Mouse (Mus musculus): ENCODE measurements around the gene Surf4.

Surf4 gene

DNA sequence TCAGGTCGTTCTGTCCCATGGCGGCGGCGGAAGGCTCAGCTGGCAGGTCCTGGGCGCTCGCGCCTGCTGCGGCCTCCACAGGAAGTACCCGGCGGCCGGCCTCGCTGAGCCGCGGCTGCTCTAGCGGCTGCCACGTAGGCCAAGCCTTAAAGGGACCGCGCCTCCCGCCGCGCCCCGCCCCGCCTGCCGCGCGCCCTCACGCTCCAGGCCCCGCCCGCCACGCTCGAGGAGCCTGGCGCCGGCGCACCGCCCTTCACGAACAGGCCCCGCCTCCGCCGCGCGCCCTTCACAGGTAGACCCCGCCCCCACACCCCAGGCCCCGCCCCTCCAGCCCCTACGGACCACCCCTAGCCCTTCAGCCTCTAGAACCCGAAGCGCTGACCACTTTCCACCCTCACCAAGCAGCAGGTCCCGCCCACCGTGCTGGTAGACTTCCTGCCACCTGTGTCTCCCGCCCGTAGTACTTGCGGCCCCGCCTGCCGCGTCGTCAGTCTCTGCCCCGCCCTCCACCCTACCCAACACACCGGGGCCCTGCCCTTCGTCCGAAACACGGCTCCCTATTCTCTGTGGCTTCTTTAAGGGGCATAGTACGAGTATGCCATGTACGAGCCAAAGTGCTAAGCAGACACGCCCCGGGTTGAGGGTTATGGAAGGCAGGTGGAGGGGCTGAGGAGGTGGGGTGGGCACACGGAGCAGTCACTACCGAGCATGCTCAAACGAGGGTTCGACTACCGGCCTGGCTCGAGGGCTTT lies at the start of gene Surf4, which contains the start of gene Stkld1:
Gene Surf4 (minus strand): TSS at position 625 of the 752 bp plus-strand sequence.
Gene Stkld1 (plus strand): TSS at position 744 of the 752 bp plus-strand sequence.
- DNase-seq (ENCODE audit: low spot score): peak; percentile 92

- DNase-seq (ENCODE audit: low spot score): no peak
Observed at GRCm38 (mm10) chr2:26980361-26980760, 46.6 kb upstream of the Surf4 start.

- no peak for DNase-seq (ENCODE audit: low spot score)
Observed at GRCm38 (mm10) chr2:26973960-26974359, 40.2 kb upstream of the Surf4 start.

GRCm38 (mm10) chr2:26973116-26973515 lies 39.4 kb upstream of the Surf4 start, which contains the start of gene Adamts13:
Gene Adamts13, plus strand, starts transcription at chr2:26973416.
- no peak for DNase-seq (ENCODE audit: low spot score)

GRCm38 (mm10) chr2:26967262-26967661 lies 33.5 kb upstream of the Surf4 start:
- DNase-seq (ENCODE audit: low spot score): no peak

DNA sequence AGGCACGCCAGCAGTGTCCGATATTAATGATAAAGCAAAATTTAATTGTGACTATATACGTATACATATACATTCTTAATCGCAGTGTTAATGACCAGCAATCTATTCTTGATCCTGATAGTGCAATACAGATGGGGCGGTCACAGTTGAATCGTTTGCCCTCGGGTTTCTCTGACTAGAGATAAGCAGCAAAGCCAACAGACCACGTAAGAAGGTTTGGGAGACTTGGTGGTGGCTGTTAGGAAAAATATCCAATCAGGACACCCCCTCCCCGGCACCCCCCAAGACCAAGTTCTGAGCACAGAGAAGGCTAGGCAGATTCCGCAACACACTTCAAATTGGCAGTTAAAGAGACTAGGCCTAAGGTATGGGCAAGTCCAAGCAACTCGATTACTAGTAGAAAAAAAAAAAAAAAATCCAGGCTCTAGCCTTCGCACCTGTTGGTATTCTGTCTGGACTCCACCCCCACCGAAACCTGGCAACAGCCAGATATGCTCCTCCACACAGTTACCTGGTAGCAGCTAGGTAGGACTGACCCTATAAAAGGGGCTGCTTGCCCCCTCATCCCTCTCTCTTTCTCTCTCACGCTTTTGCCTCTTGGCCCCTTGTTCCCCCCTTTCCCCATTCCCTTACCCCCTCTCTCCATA lies 31.1 kb upstream of the Surf4 start:
- DNase-seq (ENCODE audit: low spot score): no peak

DNA sequence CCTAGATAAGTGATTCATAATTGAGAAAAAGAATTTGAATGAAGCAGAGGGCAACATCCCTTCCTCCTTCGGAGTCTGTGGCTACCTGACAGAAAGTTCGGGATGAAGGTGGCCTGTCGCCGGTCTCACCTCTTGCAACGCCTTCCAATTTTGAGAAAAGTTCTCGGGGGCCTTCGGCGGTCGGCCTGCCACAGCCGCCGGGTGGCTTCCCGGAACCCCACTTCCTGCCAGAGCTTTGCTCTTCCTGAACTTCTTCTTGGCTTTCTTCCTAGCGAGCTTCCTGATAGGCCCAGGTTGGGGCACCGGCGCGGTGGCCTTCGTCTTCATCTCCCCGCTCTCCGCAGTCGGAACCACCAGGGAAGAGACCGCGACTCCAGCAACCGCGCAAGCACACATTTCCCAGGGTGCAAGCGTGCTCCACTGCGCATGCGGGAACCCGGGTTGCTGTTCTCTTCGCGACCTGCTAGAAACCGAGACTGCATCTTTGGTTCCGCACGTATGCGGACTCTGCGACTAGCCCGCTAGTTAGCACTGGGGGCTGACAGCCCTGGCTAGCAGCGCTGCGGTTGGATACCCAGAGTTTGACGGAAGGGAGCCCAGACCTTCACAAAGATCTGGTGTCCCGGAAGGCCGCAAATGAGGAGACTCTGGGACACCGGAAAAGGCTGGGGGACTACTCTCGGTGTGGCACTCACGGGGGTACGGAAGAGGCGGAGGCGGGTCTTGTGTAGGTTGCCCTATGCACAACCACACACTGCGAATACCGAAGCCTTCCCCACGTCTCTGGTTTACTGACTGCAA lies 30.4 kb upstream of the Surf4 start, which contains the start of gene Rexo4:
Gene Rexo4 (minus strand): TSS at position 464 of the 801 bp plus-strand sequence.
- DNase-seq (ENCODE audit: low spot score): peak; percentile 92

DNA sequence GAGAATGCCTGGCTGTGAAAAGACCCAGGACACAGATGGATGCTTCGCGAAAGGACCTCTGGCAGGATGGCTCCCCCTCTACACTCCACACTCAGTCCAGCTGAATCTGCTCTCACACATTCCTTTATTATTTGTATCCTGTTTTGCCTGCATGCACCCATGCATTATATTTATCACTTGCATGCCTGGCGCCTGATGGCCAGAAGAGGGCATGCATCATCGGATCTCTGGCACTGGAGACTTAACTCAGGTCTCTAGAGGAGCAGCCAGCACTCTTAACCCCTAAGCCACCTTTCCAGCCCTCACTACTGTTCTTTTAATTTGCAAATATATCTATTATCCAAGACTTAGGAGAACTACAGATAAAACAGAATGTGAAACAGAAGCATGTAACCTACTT lies 27.0 kb upstream of the Surf4 start:
- no peak for DNase-seq (ENCODE audit: low spot score)

DNA sequence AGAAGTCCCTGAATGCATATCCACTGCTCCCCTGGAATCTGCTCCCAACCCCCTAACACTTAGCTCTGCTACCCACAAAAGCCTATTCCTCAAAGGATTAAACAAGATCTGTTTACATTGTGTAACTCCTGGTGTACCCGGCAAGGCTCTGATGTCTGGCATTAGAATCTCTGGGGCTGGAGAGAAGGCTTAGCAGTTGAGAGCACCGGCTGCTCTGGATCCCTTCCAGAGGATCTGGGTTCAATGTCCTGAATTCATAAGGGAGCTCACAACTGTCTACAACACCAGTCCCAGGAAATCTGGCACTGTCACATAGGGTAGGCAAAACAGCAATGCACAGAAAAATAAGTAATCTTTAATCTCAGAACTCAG lies 23.7 kb upstream of the Surf4 start:
- DNase-seq (ENCODE audit: low spot score): no peak

GRCm38 (mm10) chr2:26956811-26957487 lies 23.2 kb upstream of the Surf4 start:
- DNase-seq (ENCODE audit: low spot score): no peak

DNA sequence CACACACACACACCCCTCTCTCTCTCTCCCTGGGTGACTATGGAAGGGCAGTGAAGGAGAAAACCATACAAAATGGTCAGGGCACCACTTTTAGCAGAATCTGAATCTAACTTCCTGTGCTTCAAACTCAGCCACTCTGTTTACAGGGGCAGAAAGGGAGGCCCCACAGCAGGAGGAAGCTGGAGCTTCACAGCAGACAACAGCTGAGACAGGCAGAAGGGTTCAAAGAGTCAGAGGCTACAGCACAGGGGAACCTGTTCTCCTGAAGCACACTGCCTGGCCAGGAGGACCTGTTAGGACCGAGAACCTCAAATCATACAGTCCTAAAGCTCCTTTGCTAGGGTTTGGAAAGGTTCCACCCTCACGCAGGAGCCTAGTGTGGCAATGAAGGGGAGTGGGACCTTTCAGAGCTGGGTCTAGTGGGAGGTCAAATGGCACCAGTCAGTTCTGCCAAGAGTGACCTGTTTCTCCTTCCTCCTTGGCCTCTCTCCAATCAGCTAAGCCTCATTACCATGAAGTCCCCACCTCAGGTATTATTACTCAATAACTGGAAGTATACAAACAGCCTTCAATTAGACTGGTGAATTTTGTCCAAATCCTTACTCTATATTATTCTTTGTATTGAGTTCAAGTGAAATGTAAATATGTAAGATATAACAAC lies 21.1 kb upstream of the Surf4 start:
- no peak for DNase-seq (ENCODE audit: low spot score)

DNA sequence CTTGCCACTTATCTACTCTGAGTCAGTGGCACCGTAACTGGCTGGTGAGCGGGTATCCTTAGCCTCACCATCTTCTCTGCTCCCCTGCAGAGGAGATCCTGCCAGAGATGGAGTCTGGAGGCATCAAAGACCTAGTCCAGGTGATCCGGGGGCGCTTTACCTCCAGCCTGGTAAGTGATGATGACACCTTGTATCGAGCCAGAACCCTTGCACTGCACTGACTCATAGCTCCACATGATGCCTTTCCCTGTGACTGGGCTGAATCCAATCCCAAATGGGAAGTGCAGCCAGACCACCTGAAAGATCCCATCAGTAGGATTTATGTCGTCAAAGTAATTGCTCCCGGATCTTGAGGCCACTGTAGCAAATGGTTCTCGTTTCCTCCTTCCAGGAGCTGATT lies 19.1 kb upstream of the Surf4 start:
- DNase-seq (ENCODE audit: low spot score): no peak

GRCm38 (mm10) chr2:26952193-26952592 lies 18.5 kb upstream of the Surf4 start:
- DNase-seq (ENCODE audit: low spot score): no peak

- DNase-seq (ENCODE audit: low spot score): no peak
Observed at GRCm38 (mm10) chr2:26951346-26951905, 17.7 kb upstream of the Surf4 start.

- DNase-seq (ENCODE audit: low spot score): no peak
Observed at GRCm38 (mm10) chr2:26950411-26950810, 16.7 kb upstream of the Surf4 start.

- no peak for DNase-seq (ENCODE audit: low spot score)
Observed at GRCm38 (mm10) chr2:26943253-26943652, 9.5 kb upstream of the Surf4 start.

DNA sequence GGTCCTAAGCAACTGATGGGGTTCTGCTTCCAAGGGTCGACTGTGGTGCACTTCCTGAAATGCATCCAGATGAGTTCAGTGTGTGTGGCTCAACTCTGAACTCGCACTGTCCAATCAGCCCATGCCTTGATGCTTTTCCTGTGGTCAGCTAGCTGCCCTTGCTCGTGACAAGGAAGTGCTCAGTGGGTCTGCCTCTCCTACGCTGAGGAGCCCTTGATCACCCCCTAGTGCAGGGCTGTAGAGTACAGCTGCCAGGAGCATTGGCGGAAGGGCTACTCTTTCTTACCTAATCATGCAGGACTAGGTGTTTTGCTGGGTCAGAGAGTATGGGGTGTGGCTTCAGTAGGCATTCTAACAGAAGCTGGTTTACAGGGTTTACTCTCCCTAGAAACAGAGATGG lies 7.8 kb upstream of the Surf4 start:
- no peak for DNase-seq (ENCODE audit: low spot score)

DNA sequence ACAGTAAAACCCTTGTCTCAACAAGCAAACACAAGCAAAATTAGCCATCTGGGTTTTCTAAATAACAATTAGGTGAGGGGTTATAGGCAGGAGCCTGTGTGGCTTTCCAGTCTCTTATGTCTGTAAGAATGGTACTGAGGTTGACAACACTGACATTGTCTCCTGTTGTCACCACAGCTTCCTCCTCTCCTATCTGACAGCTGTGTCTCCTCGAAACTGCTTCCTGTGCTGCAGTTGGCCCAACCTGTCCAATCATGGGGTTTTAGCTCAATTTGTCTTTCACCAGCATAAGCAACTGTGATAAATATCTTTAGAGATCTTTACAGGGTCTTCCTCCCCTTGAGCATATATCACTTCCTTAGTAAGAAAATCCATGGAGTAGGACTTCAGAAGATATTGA lies 2.7 kb upstream of the Surf4 start:
- DNase-seq (ENCODE audit: low spot score): no peak

- DNase-seq (ENCODE audit: low spot score): no peak
Observed at GRCm38 (mm10) chr2:26935286-26935685, 1.6 kb upstream of the Surf4 start.

- peak; percentile 27 for DNase-seq (ENCODE audit: low spot score)
Observed at GRCm38 (mm10) chr2:26932473-26933303, 1.0 kb downstream of the Surf4 start.

Data from layer of hippocampus, adult 11-12 months (tissue).